Mouse (Mus musculus) small intestine, adult 2 months (tissue): ENCODE measurements around the gene Reg3d.

Source experiments
- CTCF ChIP-seq: fragments of 200-500 bp; IDR thresholded peaks from 2 replicates; pipeline ENCODE4 v1.5.1; 2012; ENCODE audit warnings: low read depth, mild to moderate bottlenecking, control low read depth, inconsistent platforms, low read length, moderate library complexity, mixed read lengths; ENCODE audit not compliant: insufficient replicate concordance, insufficient read length; ENCODE audit errors: extremely low read depth
- POLR2A ChIP-seq: fragments of 200-500 bp; IDR thresholded peaks from 2 replicates; pipeline ENCODE4 v1.6.1; 2012; ENCODE audit warnings: low read depth, mild to moderate bottlenecking, control low read depth, inconsistent platforms, low read length, moderate library complexity

- TF ChIP-seq CTCF, result no peak
- TF ChIP-seq POLR2A, result no peak
Observed at GRCm38 (mm10) chr6:78370357-78370756, 8.3 kb downstream of the Reg3d start, which contains the start of gene Reg3b.
